ENCODE assay signal across 32 mouse cellular contexts in the genomic region with DNA sequence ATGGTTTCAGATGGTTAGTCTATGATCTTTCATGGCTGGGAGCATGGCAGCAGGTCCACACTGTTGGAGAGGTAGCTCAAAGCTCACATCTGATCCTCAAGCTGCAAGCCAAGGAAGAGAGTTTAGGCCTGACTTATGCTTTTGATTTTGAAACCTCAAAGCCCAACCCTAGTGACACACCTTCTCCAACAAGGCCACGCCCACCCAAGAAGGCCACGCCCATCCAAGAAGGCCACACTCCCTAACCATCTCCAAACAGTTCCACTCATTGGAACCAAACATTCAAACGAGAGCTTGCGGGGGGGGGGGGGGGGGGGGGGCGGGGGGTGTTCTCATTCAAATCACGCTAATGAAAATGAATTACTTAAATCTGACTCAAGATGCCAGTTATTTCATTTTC. TPM values are rescaled to one million over a fixed set of nuclear protein-coding genes. Genes with fewer than 3 reads are reported as not detected.
DNase-seq lines count a peak whose midpoint lies in the region; ATAC-seq lines count a peak whose summit lies in the region.
"Had no signal": no experiment of that assay in that cellular context is flagged by ENCODE, and none has a peak within 500 bp of the region (broad histone marks: within the 10 kb centered on the region; RNA-seq: fewer than 3 reads in every experiment).

No protein-coding gene starts in this region.

- no peaks in the 10 kb centered on the region for H3K36me3 ChIP-seq in forebrain, embryonic 11.5 days (ENCODE audit: control insufficient read depth, insufficient read depth, low read length)
- no peaks in the 10 kb centered on the region for H3K36me3 ChIP-seq in forebrain, embryonic 12.5 days (replicated peaks)
- H3K36me3 ChIP-seq: embryonic facial prominence, embryonic 12.5 days; heart, embryonic 13.5 days; hindbrain, embryonic 12.5 days; intestine, embryonic 15.5 days; limb, embryonic 10.5 days; limb, embryonic 15.5 days; neural tube, embryonic 15.5 days; stomach, embryonic 15.5 days had no signal

- WGBS in forebrain, embryonic 11.5 days, result 81% methylated on average over 5 of the region's 6 CpGs
- 71% methylated on average over 5 of the region's 6 CpGs for WGBS in forebrain, embryonic 12.5 days

- ATAC-seq in forebrain, embryonic 11.5 days (replicated peaks; ENCODE audit: low FRiP score), result no peak
- ATAC-seq in forebrain, embryonic 12.5 days (ENCODE audit: low FRiP score), result no peak
- peak; percentile 36; the same call in 1 of the 2 replicates for ATAC-seq in megakaryocyte-erythroid progenitor cell, adult 5-6 weeks (replicated peaks; ENCODE audit: low FRiP score, low TSS enrichment, poor library complexity, severe bottlenecking)
- ATAC-seq: forebrain, embryonic 16.5 days; hindbrain, postnatal 0 days; intestine, embryonic 15.5 days; lung, postnatal 0 days had no signal

- DNase-seq in forebrain, embryonic 11.5 days (ENCODE audit: low spot score), result peak; percentile 16
- DNase-seq in ES-CJ7 (ENCODE audit: low read depth, low spot score), result peak; percentile 21
- DNase-seq in c-Kit-negative CD71-positive TER-119-positive erythroid progenitor cells, embryonic 14.5 days (ENCODE audit: low read depth, low spot score), result peak; percentile 44
- DNase-seq in layer of hippocampus, postnatal 25 days (ENCODE audit: extremely low spot score in 1 of 2, low spot score in 1 of 2), result no peak
- no peak for DNase-seq in layer of hippocampus, adult 8-10 months (ENCODE audit: low spot score in 2 of 2)
- DNase-seq: adrenal gland, postnatal 14 days; cerebellum, adult 11-12 months; cerebellum, adult 9-11 months; embryo, embryonic 11 days; heart, postnatal 10 days; kidney, adult 2 months; kidney, postnatal 36 days; layer of hippocampus, postnatal 36 days; lung, adult 18-20 months; lung, postnatal 4 days; midbrain, embryonic 14.5 days; right cerebral cortex, postnatal 25 days; thymus, postnatal 14 days had no signal

- no peaks in the 10 kb centered on the region for H3K9me3 ChIP-seq in forebrain, embryonic 11.5 days (ENCODE audit: control insufficient read depth, low read length)
- H3K9me3 ChIP-seq in forebrain, embryonic 12.5 days, result no peaks in the 10 kb centered on the region
- H3K9me3 ChIP-seq: embryonic facial prominence, embryonic 12.5 days; heart, embryonic 13.5 days; hindbrain, embryonic 12.5 days; intestine, embryonic 15.5 days; limb, embryonic 10.5 days; limb, embryonic 15.5 days; neural tube, embryonic 15.5 days; stomach, embryonic 15.5 days had no signal

- H3K9ac ChIP-seq in forebrain, embryonic 11.5 days (ENCODE audit: low read length), result no peak overlapping the region
- no peak overlapping the region for H3K9ac ChIP-seq in forebrain, embryonic 12.5 days
- H3K9ac ChIP-seq: embryonic facial prominence, embryonic 12.5 days; heart, embryonic 13.5 days; hindbrain, embryonic 12.5 days; intestine, embryonic 15.5 days; limb, embryonic 15.5 days; neural tube, embryonic 15.5 days; stomach, embryonic 15.5 days had no signal

- H3K4me2 ChIP-seq in forebrain, embryonic 11.5 days (ENCODE audit: low read depth, low read length, severe bottlenecking), result no peak overlapping the region
- no peak overlapping the region for H3K4me2 ChIP-seq in forebrain, embryonic 12.5 days
- H3K4me2 ChIP-seq: embryonic facial prominence, embryonic 12.5 days; heart, embryonic 13.5 days; hindbrain, embryonic 12.5 days; intestine, embryonic 15.5 days; limb, embryonic 15.5 days; neural tube, embryonic 15.5 days; stomach, embryonic 15.5 days had no signal

- no peak overlapping the region for H3K27ac ChIP-seq in forebrain, embryonic 11.5 days (ENCODE audit: low read depth, low read length)
- H3K27ac ChIP-seq in forebrain, embryonic 12.5 days, result no peak overlapping the region
- H3K27ac ChIP-seq: embryonic facial prominence, embryonic 12.5 days; heart, embryonic 13.5 days; hindbrain, embryonic 12.5 days; hindbrain, postnatal 0 days; intestine, embryonic 15.5 days; layer of hippocampus, adult 2 months; limb, embryonic 10.5 days; limb, embryonic 15.5 days; neural tube, embryonic 15.5 days; stomach, embryonic 15.5 days had no signal

- H3K4me1 ChIP-seq in forebrain, embryonic 11.5 days (replicated peaks; ENCODE audit: control insufficient read depth, insufficient read depth, low read length), result no peaks in the 10 kb centered on the region
- no peaks in the 10 kb centered on the region for H3K4me1 ChIP-seq in forebrain, embryonic 12.5 days
- H3K4me1 ChIP-seq: embryonic facial prominence, embryonic 12.5 days; hindbrain, embryonic 12.5 days; limb, embryonic 10.5 days; limb, embryonic 15.5 days; neural tube, embryonic 15.5 days had no signal

- H3K27me3 ChIP-seq in forebrain, embryonic 11.5 days (ENCODE audit: control insufficient read depth, insufficient read depth, low read length), result no peaks in the 10 kb centered on the region
- no peaks in the 10 kb centered on the region for H3K27me3 ChIP-seq in forebrain, embryonic 12.5 days
- H3K27me3 ChIP-seq: embryonic facial prominence, embryonic 12.5 days; heart, embryonic 13.5 days; hindbrain, embryonic 12.5 days; intestine, embryonic 15.5 days; limb, embryonic 15.5 days; neural tube, embryonic 15.5 days; stomach, embryonic 15.5 days had no signal

- no peak overlapping the region for H3K4me3 ChIP-seq in forebrain, embryonic 11.5 days (ENCODE audit: low read depth, low read length)
- H3K4me3 ChIP-seq in forebrain, embryonic 12.5 days (replicated peaks), result no peak overlapping the region
- H3K4me3 ChIP-seq: embryonic facial prominence, embryonic 12.5 days; heart, embryonic 13.5 days; hindbrain, embryonic 12.5 days; intestine, embryonic 15.5 days; layer of hippocampus, adult 2 months; limb, embryonic 10.5 days; limb, embryonic 15.5 days; neural tube, embryonic 15.5 days; stomach, embryonic 15.5 days had no signal

RNA-seq across cellular contexts. Expression of gene Golph3, which starts 19.5 kb away (rescaled TPM):
- polyA plus RNA-seq in forebrain, embryonic 11.5 days (2014; fragmentation: Nextera tagmentation; extraction: Ambion mirVana), result 102 and 103 TPM in 2 replicates
- polyA plus RNA-seq in forebrain, embryonic 12.5 days (2016; fragmentation: Nextera tagmentation; extraction: Ambion mirVana), result 85.3 and 88.5 TPM in 2 replicates
- total RNA-seq in megakaryocyte-erythroid progenitor cell, adult 5-6 weeks (2014; fragmentation: Nextera tagmentation), result 85.5 and 86.5 TPM in 2 replicates
- total RNA-seq in megakaryocyte-erythroid progenitor cell, adult 5-6 weeks (2017), result 126 and 132 TPM in 2 replicates
- total RNA-seq in layer of hippocampus, postnatal 25 days (2021), result 10 to 100 TPM; 90.6 to 98.8 TPM
- 10 to 100 TPM; 80.3 to 88.4 (median 83.4) TPM for total RNA-seq in layer of hippocampus, adult 8-10 months (2022)

RNA-seq across cellular contexts. Expression of gene 1810049J17Rik, which starts 19.9 kb away (rescaled TPM):
- polyA plus RNA-seq in forebrain, embryonic 11.5 days (2014; fragmentation: Nextera tagmentation; extraction: Ambion mirVana), result 1.0 TPM in 1 of 2 replicates, not detected in the other
- 1.1 TPM in 1 of 2 replicates, not detected in the other for polyA plus RNA-seq in forebrain, embryonic 12.5 days (2016; fragmentation: Nextera tagmentation; extraction: Ambion mirVana)
- total RNA-seq in megakaryocyte-erythroid progenitor cell, adult 5-6 weeks (2014; fragmentation: Nextera tagmentation), result not detected in 2 replicates
- total RNA-seq in megakaryocyte-erythroid progenitor cell, adult 5-6 weeks (2017), result 1.0 TPM in 1 of 2 replicates, not detected in the other
- under 1 TPM in 1 of 2 experiments, not detected in 1; 0.69 TPM for total RNA-seq in layer of hippocampus, postnatal 25 days (2021)
- total RNA-seq in layer of hippocampus, adult 8-10 months (2022), result 1 to 10 TPM in 1 of 4 experiments, not detected in 3; 1.6 TPM
- total RNA-seq: hindbrain, postnatal 0 days had no signal
- polyA plus RNA-seq: forebrain, embryonic 16.5 days; kidney, adult 2 months; neural tube, embryonic 15.5 days had no signal

Comparison
In these comparisons a context has a peak if more than half of its experiments do, and no peak if none do; other contexts are left out.
1. DNase-seq: peak in forebrain, embryonic 11.5 days (single experiment), ES-CJ7 (single experiment) and c-Kit-negative CD71-positive TER-119-positive erythroid progenitor cells, embryonic 14.5 days (single experiment); none in layer of hippocampus, postnatal 25 days (0 of 2) and layer of hippocampus, adult 8-10 months (0 of 2).